Mouse (Mus musculus) cerebellum, postnatal 25 days (tissue): ENCODE data around the gene Ahcy.
"Not testable (repeated sequence)": the region's sequence is repeated elsewhere in the genome, so short reads cannot be mapped to it uniquely, and the experiment has no call there.

Experiments
- DNase-seq, 2 experiments: peaks; one replicate each; pipeline ENCODE4 v3.0.0; 2021; ENCODE audit warnings: mixed read lengths in 2 of 2

Gene Ahcy

DNA sequence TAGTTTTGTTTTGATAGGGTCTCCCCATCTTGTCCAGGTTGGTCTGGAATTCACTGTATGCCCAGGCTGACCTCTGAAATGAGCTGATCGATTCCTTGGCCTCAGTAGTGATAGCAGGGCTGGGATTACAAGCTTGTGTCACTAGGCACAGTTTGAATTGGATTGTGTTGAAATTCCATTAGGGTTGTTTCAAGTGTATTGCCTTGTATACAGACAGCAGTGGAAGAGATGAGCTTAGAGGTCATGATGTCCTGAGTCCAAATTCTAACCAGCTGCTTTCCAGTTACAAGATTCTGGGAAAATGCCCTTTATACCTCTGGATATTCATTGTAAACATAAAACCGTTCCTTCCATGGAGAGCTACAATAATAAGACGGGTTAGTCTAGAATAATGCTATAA is 950 bp downstream of the Ahcy start:
- no peak for DNase-seq

DNA sequence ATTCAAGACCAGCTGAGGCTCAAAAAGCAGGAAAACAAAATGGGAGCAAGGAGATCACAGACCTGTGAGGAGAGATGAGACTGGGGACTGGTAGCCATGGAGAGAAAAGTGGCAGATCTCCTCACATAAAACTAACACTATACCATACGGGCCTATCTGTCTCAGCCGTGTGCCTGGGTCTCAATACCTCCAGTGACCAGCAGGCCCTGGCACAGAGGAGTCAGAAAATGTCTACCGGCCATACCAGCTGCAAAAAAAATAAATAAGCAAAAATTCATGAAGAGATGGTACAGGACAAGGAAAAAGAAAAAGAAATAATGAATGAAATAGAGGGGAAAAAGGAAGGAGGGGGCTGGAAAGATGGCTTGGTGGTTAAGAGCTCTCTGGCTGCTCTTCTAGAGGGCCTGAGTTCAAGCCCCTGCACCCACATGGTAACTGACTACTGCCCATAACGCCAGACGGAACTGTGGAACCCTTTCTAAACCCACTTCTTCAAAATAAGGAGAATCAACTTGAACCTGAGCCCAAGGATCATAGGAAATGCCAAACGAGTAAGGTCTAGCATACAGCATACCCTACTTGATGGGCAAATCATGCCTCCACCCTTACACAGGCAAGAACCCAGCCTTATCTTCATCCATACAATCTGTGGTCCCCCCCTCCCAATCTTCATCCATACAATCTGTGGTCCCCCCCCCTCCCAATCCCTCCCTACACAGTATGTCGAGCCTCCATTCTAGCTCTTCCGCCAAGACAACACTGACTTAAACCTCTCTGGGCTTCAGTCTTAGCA is 1.7 kb downstream of the Ahcy start:
- no peak for DNase-seq

DNA sequence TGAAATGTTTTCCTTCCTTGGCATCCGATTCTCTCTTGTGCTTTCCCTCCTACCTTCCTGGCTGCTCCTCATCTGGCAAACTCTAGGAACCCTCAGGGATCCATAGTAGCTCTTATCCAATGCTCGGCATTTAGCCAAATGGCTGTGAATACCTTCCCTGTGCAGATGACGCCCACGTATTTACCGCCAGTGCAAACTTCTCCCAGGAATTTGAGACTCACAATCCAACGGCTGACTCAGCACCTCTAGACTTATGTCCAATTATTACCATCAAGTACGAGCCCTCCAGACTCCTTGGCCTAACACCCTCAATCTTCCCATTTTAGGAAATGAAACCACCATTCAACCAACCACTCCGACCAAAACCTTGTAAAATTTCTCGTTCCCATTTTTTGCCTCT is 3.3 kb downstream of the Ahcy start:
- no peak for DNase-seq

DNA sequence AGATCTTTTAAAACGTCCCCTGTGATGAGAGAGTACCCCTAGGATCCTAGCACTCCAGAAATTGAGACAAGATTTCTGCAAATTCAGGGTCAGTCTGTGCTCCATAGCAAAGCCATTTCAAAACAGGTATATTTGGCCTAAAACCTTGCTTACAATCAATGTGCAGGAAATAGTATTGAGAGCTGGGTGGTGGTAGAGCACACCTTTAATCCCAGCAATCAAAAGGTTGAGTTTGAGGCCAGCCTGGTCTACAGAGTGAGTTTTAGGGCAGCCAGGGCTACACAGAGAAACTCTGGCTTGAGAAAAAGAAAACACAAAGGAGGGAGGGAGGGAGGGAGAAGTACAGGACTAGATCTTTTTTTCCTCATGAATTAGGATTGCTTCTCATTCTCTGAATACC is 16.9 kb downstream of the Ahcy start:
- DNase-seq: no peak

DNA sequence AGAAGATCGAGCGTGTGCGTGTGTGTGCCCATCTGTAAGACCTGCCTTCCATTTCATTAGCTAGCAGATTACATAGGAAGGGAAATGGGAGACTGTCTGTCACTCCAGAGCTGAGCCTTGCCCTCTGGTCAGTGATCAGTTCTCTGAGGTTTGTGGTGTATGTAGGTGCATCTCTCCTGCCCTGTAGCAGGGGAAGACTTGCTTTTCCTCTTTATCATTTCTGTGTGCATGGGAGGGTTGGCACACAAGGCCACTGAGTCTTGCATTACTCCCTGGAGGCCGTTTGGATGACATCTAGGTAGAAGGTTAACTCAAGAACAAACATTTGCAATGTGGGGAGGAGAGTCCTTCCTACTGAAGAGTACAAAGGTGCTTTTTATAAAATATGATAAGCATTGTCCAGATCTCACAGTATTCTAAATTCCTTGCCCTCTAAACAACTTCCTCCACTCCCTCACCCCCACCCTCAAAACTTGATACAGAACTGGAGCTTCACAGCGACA is 18.2 kb downstream of the Ahcy start:
- DNase-seq: no peak

DNA sequence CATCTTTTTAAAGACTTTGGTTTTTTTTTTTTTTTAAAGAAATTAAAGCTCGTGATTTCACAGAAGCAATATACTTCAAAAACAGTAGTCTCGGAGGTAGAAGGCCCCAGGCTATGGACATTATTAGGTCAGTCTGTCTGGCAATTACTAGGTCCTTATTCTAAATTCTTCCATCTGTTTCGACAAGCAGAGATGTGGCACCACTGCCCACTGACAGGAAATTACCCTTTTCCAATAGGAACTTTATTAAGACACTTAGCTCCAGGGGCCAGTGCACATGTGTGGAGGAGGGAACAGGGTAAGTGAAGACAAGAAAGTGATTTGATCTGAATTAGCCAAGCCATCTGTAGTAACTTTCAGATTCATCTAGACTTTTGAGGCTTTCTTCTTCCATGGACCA is 19.6 kb downstream of the Ahcy start:
- no peak for DNase-seq

DNA sequence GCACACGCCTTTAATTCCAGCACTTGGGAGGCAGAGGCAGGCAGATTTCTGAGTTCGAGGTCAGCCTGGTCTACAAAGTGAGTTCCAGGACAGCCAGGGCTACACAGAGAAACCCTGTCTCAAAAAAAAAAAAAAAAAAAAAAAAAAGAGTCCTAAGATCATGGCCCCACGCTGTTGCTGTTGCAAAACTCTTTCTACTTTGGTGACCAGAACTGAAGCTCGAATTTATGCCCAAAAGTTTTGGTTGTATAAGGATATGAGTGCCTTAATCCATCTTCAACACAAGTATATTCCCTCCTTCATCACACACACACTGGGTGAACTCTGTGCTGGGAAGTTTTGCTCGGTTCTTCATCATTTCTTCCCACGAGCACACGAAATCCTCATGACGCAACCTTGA is 20.8 kb downstream of the Ahcy start:
- not testable (repeated sequence) for DNase-seq

DNA sequence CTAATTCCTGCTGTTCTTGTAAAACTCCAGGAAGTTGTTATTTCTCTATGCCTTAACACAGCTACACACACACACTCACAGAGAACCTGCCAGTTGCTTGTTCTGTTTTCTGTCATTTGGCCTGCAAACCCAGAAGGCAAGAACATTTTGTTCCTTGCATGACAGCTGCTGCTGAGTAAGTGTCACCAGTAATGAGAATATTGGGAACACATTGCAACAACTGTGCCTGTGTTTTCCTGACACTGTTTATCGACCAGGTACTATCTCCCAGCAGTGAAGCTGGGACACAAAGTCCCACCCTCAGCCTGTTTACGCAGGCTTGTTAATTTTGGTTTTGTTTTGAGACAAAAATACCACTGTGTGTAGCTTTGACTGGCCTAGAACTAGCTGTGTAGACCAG is 21.6 kb downstream of the Ahcy start:
- no peak for DNase-seq

DNA sequence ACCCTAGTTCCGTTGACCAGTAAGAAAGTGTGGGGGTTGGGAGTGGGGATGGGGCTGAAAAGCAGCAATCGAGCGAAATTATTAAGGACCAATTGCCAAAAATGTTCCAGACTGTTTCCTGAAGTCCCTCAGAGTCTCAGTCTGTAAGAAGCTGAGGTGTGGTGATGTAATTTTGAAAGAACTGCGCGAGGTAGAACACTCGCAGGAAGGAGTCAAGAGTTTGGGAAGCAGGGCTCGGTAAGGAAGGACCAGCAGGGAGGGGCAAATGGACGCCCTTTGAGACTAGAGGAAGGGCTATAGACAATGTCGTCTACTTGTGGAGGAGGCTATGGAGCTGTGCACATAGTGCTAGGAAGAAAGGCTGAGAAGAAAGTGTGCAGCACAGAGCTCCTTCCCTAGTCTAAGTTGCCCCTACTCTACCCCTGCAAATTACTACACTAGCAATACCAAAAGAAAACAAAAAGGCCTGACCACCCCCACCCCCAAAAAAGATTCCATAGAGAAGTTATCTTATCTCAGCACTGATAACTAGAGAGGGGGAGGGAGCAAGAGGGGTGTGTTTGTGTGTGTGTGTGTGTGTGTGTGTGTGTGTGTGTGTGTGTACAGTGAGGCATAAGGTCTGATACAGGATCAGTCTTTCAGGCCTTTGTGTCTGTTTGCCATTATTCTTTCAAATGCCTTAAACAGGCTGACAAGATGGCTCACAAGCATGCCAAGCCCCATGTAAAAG is 22.5 kb downstream of the Ahcy start:
- no peak for DNase-seq

DNA sequence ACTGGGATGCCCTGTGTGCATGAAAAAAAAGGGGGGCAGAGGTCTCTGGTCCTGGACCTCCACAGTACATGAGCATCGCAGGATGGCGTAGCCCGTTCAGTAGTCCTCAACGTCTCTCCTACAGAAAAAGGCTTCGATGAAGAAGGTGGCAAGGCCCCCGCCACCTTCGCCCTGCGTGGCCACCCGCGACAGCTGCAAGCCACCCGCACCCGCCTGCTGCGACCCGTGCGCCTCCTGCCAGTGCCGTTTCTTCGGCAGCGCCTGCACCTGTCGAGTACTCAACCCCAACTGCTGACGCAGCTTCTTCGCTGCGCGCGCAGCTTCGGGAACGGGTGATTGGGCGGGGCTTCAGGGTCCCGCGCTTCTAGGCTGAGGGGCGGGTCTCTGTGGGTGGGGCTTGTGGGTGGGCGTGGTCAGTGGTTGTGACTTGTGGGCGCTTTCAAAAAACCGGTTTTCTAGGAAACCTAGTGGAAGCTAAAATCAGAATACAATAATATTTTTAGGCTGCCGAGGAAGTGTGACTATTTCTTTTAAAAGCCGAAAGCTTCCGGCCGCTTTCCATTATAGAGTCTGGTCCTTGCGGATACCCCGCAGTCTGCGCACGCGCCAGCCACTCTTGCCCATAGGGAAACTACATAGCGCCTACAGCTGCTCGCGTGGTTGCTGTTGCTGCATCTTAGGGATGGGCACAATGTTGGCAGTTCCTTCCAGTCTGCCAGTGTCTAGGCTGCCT is 23.6 kb downstream of the Ahcy start:
- DNase-seq: peak; percentile 98 to 99

DNA sequence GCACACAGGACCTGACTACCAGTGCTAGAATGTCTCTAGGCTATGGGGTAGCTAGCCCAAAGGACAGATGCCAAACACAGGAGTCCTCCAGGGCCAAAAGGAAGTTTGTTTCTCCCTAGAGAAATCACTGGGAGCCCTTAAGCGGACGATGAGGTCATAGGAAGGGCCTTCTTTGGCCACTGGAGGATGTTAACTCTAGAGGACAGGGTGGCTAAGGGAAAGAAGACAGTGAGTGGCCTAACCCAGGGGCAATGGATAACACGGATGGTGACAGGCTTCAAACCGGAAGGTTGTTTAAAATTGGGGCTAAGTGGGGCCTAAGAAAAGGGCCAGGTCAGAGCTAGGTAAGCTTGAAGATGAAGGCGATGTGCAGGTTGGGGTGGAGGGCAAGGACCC is 24.2 kb downstream of the Ahcy start:
- no peak for DNase-seq

DNA sequence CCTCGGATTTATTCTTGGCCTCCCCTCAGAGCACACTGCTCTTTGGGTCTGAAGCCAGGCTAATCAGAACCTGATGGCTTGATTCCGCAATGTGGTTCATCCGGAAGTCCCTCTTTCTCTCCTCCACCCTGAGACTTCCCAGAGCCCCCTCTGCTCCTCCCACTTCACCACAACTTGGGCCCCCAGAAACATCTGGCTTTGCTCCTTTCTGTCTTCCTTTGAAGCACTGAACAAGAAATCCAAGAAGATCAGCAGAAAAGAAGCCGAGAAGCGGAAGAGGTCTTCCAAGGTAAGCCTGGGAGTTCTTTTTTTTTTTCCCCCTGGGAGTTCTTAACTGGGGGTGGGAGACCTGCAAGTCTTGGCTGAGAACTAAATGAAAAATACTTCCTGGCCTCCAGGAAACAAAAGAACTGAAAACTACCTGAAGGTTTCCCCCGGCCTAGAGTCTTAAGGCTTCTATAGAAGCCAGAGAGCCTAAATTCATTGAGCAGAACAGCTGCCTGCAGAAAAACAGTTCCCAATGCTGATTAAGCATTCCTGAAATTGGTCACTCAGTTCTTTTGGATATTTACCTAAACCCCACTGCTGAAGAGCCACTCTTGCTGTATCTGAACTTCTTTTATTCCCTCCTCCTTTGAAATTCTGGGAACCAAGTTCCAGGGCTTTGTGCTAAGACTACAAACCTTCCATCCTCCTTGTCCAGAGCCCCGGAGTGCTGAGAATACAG is 26.7 kb downstream of the Ahcy start:
- DNase-seq: no peak

DNA sequence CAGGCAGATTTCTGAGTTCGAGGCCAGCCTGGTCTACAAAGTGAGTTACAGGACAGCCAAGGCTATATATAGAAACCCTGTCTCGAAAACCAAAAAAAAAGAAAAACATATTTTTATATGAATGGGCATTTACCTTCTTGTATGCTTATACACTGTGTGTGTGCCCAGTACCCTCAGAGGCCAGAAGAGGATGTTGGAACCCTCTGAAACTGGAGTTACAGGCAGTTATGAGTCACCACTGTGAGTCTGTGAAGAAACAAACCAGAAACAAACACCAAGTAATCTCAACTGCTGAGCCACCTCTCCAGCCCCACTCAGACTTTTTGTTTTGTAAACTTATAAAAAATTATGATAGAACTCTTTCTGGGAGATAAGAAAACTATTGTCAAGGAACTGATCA is 27.5 kb downstream of the Ahcy start:
- DNase-seq: no peak

DNA sequence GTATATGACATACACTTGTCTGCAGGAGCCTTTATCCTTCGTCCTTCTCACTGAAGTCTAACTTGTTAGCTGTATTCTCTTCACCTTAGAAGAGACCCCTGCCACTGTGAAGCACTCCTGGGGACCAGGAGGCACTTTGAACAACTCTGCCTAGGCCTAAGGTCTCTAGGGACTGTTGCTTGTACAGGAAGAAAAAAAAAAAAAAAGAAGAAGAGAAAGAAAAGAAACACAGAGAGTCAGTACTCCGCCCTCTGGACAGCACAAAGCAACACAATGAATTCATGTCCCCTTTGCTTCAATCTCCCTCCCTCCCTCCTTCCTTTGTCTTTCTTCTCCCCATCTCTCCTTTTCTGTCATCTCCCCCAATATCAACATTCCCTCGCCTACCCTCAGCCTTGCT is 29.2 kb downstream of the Ahcy start:
- no peak for DNase-seq

DNA sequence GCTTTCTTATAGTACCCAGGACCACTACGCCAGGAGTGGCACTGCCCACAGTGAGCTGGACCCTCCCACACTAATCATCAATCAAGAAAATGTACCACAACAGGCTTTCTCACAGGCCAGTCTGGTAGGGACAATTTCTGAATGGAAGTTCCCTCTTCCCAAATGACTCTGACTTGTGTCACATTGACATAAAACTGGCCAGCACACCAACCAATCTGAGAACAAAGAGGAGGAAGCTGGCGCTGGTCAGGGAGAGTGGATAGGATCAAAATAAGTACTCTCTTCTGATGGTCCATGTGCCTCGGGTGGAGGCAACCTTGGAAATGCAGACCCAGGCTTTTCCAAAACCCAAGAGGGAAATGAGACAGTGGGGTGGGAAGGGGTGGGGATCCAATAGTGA is 29.8 kb downstream of the Ahcy start:
- DNase-seq: no peak

DNA sequence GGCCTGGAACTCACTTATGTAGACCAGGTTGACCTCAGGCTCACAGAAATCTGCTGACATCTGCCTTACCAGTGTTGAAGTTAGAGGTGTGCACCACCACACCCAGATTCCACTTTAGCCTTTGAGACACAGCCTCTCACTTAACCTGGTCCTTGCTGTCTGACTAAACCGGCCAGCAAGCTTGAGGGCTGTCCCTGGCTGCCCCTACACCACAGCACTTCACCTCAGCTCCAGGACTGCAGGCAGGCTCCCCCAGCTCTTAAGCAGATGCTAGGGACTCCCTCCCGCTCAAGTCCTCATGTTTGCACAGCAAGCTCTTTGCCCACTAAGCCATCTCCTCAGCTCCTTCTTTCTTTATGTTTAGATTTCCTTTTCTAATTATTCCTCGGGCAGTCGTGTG is 34.3 kb downstream of the Ahcy start:
- DNase-seq: no peak

DNA sequence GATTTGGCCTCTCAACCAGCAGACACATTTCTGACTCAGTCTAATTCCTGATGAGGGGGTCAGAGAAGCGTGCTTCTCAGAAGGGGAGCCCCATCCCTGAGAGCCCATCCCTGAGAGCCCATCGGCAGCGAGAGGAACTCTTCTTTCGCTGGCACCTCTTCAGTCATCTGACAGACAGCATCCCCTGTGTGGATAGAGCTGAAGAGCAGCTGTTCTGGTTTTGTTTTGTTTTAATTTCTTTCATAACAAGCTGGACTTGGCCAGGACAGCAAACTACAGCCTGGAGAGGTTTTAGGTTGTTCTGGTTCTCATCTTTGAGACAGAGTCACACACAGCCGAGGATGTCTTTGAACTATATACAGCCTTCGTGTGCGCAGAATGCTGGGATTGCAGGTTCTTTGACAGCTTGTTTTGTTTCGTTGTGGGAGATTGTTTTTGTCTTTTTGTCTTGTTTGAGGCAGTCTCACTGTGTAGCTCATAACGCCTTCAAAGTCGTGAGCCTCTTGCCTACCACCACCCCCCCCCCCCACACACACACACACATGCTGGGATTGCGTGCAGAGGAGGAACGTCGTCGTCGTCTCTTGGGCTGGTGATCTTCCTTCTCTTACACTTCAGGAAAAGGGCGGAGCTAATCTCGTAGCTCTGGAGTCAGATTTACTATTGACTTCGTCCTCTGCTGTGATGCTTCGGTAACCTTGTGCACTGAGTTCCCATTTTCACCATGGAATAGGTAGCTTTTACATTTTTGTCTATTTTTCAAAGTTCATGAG is 41.2 kb downstream of the Ahcy start:
- no peak for DNase-seq

DNA sequence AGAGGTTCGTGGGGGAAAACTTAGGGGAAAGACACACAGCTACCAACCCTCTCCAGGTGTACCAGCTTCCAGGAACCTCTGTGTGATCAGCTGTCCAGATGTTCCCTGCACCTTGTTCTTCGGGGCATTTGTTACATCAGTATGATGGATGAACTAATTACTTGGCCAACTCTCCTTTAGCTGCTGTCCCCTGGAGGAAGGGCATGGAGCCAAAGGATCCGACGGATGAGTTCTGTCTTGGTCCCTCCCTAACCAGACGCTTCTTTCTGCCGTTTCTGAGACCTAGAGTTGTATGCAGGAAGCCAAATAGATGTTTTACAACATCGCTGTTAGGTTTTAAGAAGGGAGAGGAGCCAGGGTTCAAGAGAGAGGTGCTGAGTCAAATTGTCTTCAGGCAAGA is 43.5 kb downstream of the Ahcy start:
- DNase-seq: no peak

DNA sequence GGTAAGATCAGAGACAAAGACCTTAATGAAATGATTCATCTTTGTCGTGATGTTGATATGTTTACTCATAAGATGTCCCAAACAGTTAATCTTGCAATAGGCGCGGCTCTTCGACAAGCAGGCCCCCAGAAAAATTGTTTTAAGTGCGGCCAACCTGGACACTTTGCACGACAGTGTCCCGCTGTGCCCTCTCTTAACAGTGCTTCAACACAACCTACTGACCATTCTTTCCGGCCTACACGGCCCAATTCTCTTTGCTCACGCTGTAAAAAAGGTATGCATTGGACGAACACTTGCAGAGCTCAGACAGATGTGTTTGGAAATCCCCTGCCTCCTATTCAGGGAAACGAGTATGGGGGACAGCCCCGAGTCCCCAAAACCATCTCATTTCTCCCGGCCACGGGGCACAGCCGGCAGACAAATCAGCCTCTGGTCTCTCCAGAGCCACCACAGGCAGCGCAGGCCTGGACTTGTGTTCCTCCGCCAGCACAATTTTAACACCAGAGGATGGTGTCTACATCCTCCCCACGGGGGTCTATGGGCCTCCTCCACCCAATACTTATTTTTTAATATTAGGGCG is 54.0 kb downstream of the Ahcy start:
- DNase-seq: peak; percentile 4

DNA sequence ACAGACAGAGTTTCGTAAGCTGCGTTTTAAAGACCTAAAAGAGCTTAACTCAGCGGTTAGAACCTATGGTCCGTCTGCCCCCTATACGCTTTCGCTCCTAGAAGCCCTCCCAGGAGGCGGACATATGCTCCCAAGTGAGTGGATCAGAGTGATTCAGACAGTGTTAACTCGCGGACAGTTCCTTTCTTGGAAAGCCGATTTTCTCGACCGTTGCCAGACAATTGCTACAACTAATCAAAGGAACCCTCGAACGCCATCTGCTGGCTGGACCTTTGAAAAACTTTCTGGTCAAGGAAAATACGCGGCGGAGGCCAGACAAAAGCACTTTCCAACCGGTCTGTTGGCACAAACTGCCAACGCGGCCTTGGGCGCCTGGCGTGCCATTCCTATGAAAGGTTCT is 54.6 kb downstream of the Ahcy start:
- DNase-seq: peak; percentile 91 to 94

DNA sequence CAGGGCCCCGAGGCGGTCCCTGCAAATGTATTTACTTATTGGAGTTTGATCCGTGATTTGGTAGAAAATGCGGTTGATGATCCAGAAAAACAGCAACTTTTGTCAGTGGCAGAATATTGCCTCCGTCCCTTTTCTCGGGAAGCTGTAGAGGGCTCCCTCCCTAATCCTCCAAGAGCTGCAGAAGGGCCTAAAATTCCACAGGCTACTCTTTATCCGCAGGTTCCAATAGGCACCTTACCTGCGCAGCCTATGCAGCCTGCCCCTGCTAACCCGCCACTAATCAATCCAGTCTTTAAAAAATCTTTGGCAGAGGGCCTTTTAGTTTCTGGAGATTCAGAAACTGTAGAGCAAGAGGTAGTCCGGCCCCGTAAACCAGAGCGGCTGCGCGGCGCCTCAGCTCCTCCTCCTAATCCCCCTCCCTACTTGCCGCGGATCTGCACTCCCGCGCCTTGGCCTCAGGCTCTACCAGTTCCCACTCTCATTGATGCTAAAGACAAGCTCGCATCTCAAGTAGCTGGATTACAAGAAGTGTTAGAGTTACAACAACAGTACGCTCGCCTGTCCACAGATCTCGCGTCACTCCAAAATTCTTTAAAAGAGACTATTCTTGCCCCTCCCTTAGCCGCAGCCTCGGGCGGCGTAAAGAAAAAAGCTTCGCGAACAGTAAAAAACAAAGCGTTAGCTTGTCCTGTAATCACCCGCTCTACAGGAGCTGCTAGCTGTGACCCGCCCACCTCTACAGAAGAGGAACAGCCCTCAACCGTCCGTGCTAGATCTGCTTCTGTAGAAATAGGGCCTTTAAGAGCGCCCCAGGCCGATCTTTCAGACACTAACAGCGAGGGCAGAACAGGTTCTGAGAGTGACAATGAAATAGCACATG is 55.3 kb downstream of the Ahcy start:
- DNase-seq: peak; percentile 62 to 69
